Mouse (Mus musculus): ENCODE data around the gene Ang.

Ang gene

GRCm38 (mm10) chr14:51090921-51091900 lies at the start of gene Ang, which contains the start of gene Rnase4:
Gene Ang (plus strand): TSS chr14:51091150.
Gene Rnase4 (plus strand): TSS chr14:51091077.
- DNase-seq (ENCODE audit: low read depth) = peak; percentile 50

- no peak for DNase-seq (ENCODE audit: low read depth)
Measured at GRCm38 (mm10) chr14:51041769-51042168, 49.2 kb upstream of the Ang start, which contains the start of gene Rnase9. Gene Rnase9 (minus strand): TSS chr14:51041869.

DNA sequence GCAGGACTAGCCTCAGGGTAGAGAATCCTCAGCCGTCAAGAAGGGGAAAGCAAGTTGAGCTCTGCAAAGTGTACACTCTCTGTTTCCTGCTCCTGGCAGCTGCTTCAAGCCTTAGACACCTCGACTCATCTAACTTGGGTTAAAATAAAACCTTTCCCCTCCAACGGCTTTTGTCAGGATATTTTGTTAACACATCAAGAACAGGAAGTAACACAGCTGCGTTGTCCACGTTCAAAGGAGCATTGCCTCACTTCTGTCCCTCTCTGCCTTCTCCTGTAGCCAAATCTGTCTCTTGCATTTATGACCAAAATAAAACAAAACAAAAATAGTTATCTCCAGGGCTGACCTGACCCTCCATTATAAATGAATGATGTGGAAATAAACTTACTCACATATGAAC lies 43.1 kb upstream of the Ang start:
- no peak for DNase-seq (ENCODE audit: low read depth)

DNA sequence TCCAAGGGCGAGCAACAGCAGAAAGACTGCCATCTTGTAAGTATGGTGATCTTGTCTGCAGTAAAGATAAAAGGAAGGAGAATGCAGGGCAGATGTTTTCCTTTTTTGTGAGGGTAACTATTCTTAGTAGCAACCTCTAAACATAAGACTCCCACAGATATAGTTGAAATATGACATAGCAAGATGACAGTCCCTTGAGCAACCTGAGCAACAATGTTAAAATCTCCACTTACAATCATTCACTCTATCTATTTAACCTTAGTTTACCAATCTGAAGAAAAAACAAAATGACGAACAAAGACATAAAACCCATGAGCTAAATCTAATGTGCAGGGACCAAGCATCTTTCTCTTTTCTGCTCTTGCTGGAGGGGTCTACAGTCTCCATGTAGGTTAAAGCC lies 40.9 kb upstream of the Ang start, which contains the start of gene Rnase11:
Rnase11 (minus strand) TSS at position 101 of the 400 bp plus-strand sequence.
- no peak for DNase-seq (ENCODE audit: low read depth)

GRCm38 (mm10) chr14:51051941-51052340 lies 39.0 kb upstream of the Ang start:
- no peak for DNase-seq (ENCODE audit: low read depth)

DNA sequence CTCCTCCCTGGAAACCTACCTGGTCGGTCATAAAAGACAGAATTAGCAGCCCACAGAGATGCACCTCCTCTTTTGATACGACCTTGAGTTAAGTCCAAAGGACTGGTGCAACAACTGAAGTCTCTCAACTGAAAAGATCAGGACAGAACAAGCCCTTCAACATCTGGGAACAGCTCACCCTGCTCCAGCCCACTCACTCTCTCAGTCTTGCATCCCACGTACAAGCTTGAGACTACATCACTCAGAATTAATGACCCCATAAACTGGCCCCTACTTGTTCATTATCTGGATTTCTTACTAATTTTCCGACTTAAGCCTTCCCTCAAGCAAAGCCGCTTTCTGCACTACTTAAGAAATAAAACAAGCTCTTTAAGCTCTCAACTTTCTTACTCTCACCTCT lies 37.8 kb upstream of the Ang start:
- DNase-seq (ENCODE audit: low read depth) = no peak

DNA sequence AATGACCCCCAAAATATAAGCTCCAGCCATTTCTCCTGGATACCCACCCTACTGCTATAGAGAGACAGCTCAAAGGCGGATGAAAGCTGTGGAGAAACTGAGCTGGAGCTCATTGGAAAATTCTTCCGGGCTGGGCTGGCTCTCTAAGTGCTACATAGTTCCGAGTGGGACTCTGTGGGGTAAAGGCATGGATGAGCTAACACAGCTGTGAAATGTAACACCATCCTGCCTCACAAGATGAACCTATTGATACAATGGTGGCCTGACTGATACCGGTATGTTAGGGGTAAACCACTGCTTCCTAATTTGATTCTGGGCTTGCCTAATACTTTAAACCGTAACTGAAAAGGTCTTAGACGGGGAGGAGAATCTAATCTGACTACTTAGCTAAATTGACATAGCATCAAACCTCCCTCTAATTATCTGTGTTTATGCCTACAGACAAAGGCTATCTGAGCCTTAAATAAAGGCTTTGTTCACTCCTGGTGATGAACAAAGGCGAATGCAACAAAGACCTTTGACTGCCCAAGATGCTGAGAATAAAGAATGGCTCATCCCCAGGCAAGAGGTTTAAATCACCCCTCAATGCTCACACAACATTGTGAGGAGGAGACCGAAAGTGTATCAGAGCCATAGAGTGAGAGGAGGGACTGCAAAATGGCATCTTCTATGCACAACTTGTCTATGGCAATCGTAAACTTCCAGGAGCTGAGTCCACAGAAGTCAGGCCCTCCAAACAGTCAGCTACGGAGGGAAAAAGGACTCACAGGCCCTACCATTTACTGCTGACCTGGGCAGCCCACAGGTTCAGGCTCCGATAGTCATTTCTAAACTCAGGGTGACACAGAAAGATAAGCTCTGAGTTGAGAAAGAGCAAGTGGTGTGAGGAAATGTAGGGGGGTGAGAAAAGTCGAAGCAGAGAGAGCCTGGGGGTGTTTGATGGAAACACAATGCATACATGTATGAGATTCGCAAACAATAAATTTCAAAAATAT lies 36.4 kb upstream of the Ang start:
- no peak for DNase-seq (ENCODE audit: low read depth)

DNA sequence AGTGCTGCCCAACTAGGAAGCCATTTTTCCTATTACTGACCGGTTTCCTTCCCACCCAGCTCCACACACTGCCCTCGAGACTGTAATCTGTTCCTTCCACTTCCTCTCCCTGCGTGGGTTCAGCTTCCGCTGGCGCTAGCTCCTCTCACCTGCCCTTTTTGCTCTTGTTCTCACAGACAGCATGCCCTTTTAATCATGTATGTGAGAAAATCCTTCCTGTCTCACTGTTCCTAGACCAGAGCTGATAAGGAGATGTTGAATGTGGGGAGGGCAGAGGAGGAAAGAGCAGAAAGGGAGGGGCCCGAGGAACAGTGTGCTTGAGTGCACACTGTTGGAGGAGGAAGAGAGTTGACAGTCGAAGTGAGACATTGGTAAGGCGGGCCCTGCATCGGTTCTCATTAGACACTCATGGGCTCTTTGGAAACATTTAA lies 33.5 kb upstream of the Ang start, which contains the start of gene Rnase12:
Rnase12 (minus strand) TSS at position 261 of the 431 bp plus-strand sequence.
- DNase-seq (ENCODE audit: low read depth) = peak; percentile 29

DNA sequence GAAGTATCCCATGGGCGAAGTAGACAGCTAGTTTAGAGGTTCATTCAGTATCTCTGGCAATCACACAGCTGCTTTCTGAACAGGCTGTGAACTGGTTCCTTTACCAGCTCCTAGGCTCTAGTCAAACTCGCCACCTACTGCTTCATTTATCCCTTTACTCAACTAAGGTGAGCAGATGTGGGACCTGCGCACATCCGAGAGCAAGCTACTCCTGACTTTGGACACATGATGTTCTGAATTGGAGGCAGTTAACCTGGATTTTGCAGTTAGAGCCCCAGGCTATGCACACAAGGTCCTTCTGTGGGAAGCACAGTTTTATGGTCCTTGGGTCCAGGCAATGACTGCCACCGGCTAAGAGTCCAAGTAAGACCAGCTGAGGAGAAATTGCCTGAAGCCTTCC lies 30.2 kb upstream of the Ang start:
- no peak for DNase-seq (ENCODE audit: low read depth)

- DNase-seq (ENCODE audit: low read depth) = no peak
Measured at GRCm38 (mm10) chr14:51068956-51069355, 22.0 kb upstream of the Ang start.

- DNase-seq (ENCODE audit: low read depth) = peak; percentile 89
Measured at GRCm38 (mm10) chr14:51069617-51070016, 21.3 kb upstream of the Ang start.

DNA sequence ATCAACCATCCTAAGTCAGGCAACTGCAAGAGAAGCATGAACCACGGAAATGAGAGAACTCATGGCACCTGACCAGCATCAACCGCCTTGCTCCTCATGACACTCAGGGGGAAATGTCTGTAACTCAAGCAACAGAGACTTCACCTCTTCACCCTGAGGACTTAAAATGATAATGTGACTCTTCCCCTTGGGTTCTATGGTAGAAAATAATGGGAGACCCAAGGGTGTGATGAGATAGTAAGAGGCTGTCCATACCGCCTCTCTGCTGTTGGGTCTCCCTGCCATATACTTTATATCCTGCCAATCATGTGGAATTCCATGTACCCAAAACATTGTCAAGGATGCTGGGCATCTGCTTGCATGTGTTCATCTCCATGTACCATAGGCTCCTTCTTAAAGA lies 16.6 kb upstream of the Ang start, which contains the start of gene Olfr750:
Olfr750 (minus strand) TSS at position 101 of the 400 bp plus-strand sequence.
- DNase-seq (ENCODE audit: low read depth) = no peak

DNA sequence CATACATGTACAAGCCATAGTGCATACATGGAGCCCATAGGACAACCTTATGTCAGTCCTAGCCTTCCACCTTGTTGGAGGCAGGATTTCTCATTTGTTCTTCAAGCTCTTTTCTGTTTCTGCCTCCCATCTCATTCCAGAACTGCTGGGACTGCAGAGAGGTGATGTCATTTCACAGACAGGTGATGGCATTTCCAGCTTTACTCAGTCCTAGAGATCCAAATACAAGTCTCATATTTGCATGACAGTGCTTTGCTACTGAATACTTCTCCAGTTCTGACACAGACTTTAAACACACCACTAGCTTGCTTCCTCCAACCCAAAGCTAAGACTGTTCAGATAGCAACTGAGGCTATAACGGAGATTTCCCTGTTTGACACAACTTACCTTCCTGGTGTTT lies 11.8 kb upstream of the Ang start:
- DNase-seq (ENCODE audit: low read depth) = no peak

- DNase-seq (ENCODE audit: low read depth) = no peak
Measured at GRCm38 (mm10) chr14:51081035-51081434, 9.9 kb upstream of the Ang start.

DNA sequence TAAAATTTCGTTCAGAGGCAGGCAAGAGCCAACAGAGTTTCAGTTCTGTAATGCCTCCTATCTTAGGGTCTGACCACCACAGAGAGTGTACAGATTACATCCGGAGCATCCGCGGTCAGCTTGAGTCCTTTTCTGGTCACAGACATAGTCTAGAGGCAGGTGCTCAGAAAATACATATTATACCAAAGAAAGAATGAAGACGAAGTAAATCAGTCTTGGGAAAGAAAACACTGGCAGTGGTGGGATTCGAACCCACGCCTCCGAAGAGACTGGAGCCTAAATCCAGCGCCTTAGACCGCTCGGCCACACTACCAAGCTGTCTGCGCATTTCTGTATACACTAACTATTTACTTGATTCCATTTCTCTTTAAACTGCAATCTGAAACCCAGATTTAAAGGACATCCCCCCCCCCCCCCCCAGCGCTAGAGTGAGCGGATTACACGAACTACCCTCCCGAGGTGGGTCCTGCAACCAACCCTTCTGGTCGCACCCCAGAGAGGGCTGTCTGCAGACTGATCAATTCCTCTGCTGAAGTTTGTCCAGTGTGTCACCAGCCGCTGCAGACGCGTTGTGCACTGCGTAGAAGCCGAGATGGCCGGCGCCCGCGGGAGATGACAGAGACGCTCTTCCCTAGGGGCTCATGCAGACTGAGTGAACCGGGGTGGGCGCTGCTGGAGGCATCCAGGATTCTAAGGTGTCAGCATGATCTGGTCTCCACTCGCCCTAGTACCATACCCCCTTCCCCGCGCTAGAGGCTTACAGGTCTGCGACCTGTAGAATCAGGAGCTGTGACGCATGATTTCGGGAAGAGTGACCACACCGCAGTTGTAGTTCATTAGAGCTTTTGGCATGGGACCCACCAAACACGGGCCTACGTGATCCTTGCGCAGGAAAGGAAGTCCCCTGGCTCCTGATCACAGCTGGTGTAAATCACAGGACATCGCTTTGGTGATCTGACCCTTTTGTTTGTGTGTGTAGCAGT lies 8.1 kb upstream of the Ang start:
- peak; percentile 79 for DNase-seq (ENCODE audit: low read depth)

DNA sequence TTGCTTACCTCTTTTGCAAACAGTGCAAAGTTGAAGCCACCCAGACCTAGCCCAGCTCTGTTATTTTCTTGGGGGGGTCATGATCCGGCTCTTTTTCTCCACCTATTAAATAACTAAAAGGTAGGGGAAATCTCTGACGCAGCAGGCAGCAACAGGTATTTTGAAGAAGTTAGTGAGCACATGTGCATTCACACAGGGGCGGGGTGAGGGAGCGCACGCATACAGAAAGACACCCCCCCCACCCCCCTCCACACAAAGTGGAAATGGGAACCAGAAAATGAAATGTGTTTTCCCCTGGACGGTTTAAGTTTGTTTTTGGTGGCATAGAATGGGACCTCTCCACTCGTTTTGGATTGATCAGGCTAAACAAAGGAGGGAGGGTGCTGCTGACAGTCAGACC lies 7.1 kb upstream of the Ang start:
- peak; percentile 28 for DNase-seq (ENCODE audit: low read depth)

DNA sequence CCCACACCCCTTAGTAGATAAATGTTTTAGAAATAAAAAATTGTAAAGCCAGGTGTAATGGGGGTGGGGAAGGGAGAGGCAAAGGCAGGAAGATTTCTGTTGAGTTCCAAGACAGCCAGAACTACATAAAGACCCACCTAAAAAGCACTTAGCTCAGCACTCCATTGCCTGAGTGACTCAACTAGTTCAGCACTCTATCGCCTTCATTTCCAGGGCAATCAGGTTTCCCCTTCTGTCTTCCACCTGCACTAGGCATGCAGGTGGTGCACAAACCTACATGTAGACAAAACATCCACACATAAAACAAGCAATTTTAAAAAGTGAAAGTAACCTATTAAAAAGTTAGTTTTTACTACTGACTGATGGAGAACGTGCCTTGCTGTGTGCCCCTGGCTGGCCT lies 5.9 kb upstream of the Ang start:
- no peak for DNase-seq (ENCODE audit: low read depth)

DNA sequence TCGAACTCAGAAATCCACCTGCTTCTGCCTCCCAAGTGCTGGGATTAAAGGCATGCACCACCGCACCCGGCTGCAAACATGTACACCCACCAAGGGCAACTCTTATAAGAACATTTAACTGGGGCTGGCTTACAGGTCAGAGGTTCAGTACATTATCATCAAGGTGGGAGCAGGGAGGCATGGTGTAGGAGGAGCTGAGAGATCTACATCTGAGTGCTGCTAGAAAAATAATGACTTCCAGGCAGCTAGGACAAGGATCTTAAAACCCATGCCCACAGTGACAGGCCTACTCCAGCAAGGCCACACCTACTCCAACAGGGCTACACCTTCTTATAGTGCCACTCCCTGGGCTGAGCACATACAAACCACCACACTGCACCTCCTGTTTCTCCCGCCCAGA lies 5.0 kb upstream of the Ang start:
- no peak for DNase-seq (ENCODE audit: low read depth)

DNA sequence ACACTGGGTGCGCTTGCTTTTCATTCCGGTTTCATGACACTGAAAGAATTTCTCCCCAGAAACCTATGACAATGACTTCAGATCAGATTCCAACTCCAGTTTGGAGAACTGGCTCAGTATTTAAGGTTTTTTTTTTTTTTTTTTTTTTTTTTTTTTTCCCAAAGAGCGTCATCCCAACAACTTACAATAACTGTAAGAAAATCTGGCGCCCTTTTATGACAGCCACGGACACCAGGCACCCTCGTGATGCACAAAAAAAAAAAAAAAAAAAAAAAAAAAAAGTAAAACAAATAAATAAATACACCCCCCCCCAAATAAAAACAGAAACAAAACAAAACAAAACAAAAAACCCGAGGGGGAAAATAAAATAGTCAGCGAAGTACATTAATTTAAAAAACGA lies 3.2 kb upstream of the Ang start:
- no peak for DNase-seq (ENCODE audit: low read depth)

DNA sequence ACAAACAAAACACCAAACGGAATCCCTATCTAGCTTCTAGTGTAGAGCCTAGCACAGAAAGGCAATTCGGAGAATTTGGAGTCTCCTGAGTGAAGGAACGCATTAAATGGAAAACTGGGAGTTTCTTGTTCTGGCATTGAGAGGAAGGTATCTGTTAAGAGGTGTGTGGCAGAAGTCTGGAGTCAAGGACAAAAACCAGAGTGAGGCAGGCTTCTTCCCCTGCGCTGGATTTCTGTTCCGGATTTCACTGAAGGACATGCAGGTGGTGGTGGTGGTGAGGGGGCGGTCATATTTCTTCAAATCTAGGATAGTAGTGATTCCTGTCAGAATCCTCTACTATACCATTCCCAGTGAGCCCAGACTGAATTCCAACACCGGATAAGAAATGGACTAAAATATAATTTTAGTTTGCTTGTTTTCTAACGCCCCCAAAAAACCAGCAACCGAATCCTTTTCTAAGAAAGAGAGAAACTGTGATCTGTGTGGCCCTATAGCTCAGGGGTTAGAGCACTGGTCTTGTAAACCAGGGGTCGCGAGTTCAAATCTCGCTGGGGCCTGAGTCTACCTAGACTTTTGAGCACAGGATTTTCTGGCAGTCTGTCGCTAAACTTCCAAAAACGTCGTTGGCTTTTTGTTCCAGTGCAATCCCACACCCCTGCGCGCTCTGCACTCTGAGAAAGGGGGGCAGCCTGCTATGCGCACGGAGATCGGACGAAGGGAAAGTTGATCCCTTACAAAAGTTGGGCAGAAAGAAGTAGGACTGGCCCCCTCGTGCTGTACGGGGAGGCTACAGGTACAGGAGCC lies 2.6 kb upstream of the Ang start:
- DNase-seq (ENCODE audit: low read depth) = peak; percentile 85
